Mouse (Mus musculus): ENCODE results near the gene S1pr1. TPM values are rescaled to one million over a fixed set of nuclear protein-coding genes. Genes with fewer than 3 reads are reported as not detected.

The S1pr1 gene
- polyA plus RNA-seq, 1 experiment from 2014 or later = 23.4 TPM

DNA sequence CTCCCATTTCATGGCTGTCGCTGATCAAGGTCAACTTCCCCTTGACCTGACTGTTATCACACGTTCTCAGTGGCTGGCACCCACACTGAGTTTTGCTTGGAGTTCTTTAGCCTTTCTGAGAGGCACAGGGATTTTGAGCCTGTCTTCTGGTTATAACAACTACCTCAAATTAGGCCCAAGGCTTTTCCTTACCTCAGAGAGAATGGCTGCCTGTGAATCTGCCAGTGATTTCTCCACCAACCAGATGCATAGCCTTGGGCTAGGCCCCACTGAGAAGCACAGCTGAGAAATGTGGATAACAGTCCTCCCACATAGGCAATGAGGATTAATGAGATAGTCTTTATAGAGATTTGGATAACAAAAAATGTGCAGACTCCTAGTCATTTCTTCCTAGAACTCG, 50.4 kb downstream of the S1pr1 start:
- WGBS = 63% methylated on average over 3 of the region's 3 CpGs
- H3K27me3 ChIP-seq = no peaks in the 10 kb centered on the region
- H3K36me3 ChIP-seq = no peaks in the 10 kb centered on the region
- no peak for ATAC-seq (ENCODE audit: low FRiP score, low read depth)
- H3K4me3 ChIP-seq = no peak overlapping the region
- H3K27ac ChIP-seq = no peak overlapping the region
- no peak overlapping the region for H3K9ac ChIP-seq
- H3K4me1 ChIP-seq = 0 out of 2 replicates have a peak, but pooled peaks cover 5% of the 10 kb centered on the region
- H3K4me2 ChIP-seq (replicated peaks) = no peak overlapping the region
- H3K9me3 ChIP-seq = no peaks in the 10 kb centered on the region

DNA sequence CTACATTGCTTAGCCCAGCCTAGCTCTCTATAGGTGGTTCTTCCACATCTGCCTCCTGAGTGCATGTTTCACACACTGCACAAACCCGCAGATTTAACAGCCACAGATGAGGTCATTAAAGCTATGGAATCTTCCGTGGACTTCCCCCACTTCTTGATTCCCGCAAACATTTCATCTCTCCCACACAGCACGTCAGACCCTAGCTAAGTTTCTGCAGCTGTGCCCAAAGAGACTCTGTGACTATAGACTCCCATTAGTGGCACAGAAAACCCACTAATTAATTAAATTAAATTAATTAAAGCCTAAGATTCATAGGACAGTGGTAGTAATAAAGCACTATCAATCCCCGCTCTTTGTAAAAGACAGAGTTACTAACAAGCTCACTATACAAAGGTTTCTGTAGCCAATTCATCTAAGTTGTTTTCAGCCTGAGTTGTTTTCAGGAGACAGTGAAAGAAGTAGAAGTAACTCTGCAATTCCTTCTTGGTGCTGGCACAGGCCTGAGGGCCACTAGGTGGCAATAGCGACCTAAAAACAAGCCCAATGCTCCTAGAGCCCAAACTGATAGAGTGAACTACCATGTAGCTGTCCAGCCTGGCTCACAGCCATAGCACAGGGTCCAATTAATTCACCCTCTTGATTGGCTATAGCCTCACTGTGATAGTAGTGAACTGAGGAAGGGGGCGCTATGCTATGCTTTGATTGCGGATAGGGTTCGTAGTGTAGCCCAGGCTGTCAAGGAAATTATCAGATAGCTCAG, 54.0 kb downstream of the S1pr1 start:
- Histone ChIP-seq H3K4me3 (no peak overlapping the region), H3K27me3 (no peaks in the 10 kb centered on the region), H3K36me3 (no peaks in the 10 kb centered on the region), H3K4me1 (0 out of 2 replicates have a peak, but pooled peaks cover 5% of the 10 kb centered on the region), H3K4me2 (replicated peaks) (no peak overlapping the region), H3K27ac (no peak overlapping the region), H3K9me3 (no peaks in the 10 kb centered on the region), H3K9ac (no peak overlapping the region)
- ATAC-seq (ENCODE audit: low FRiP score, low read depth) = peak; percentile 84
- 33% methylated on average over 9 of the region's 9 CpGs for WGBS

Other genes with a start within 250 kb of the S1pr1 start
- 25.5 and 29.8 TPM in 2 replicates for gene Dph5, start 172.8 kb upstream of the S1pr1 start, polyA plus RNA-seq (2015; fragmentation: Nextera tagmentation; extraction: Ambion mirVana)

Measured in limb, embryonic 13.5 days (tissue).